Mouse (Mus musculus): Measurements from ENCODE around the gene Sdad1. TPM values are rescaled to one million over a fixed set of nuclear protein-coding genes. Genes with fewer than 3 reads are reported as not detected.

The Sdad1 gene
- total and polyA plus RNA-seq, 3 experiments: 43.6 to 72.9 (median 63.7) TPM

- no peaks in the 10 kb centered on the region for H3K27me3 ChIP-seq (replicated peaks)
- TF ChIP-seq PAX5 (IDR thresholded peaks at IDR 0.05; ENCODE audit: low read length): no peak
- no peak for TF ChIP-seq NELFE (IDR thresholded peaks at IDR 0.05; ENCODE audit: low read depth, low read length)
- TF ChIP-seq TCF12 (IDR thresholded peaks at IDR 0.05; ENCODE audit: low read depth, low read length): no peak
- TF ChIP-seq NRF1 (IDR thresholded peaks at IDR 0.05; ENCODE audit: low read depth, low read length): no peak
- no peak for TF ChIP-seq USF2 (conservative IDR thresholded peaks at IDR 0.05; ENCODE audit: low read depth, low read length)
- TF ChIP-seq MAFK (IDR thresholded peaks at IDR 0.05; ENCODE audit: insufficient replicate concordance, low read length): no peak
- TF ChIP-seq EP300 (IDR thresholded peaks at IDR 0.05; ENCODE audit: low read length): no peak
- TF ChIP-seq ZKSCAN1 (IDR thresholded peaks at IDR 0.05; ENCODE audit: borderline replicate concordance, low read depth, low read length): no peak
- TF ChIP-seq USF1 (IDR thresholded peaks at IDR 0.05; ENCODE audit: low read depth, low read length): no peak
- no peak for TF ChIP-seq CHD2 (IDR thresholded peaks at IDR 0.05; ENCODE audit: low read length)
- no peak for TF ChIP-seq MXI1 (IDR thresholded peaks at IDR 0.05; ENCODE audit: low read depth, low read length)
- TF ChIP-seq JUN (IDR thresholded peaks at IDR 0.05; ENCODE audit: insufficient read depth, low read depth, low read length): no peak
- no peak for TF ChIP-seq GABPA (IDR thresholded peaks at IDR 0.05; ENCODE audit: insufficient replicate concordance, low read depth, low read length)
- no peak for TF ChIP-seq ZC3H11A (IDR thresholded peaks at IDR 0.05; ENCODE audit: low read depth, low read length)
- no peak for TF ChIP-seq ETS1 (conservative IDR thresholded peaks at IDR 0.05; ENCODE audit: low read depth, low read length)
- TF ChIP-seq SIN3A (IDR thresholded peaks at IDR 0.05; ENCODE audit: low read length): no peak
- TF ChIP-seq CTCF (conservative IDR thresholded peaks at IDR 0.05 in 1 of 2, IDR thresholded peaks at IDR 0.05 in 1 of 2; ENCODE audit: low read depth in 2 of 2, low read length in 2 of 2): no peak
- H3K79me2 ChIP-seq (replicated peaks; ENCODE audit: control insufficient read depth, extremely low read depth, insufficient read depth, poor library complexity, severe bottlenecking): no peaks in the 10 kb centered on the region
- peaks cover 3 to 7% of the 10 kb centered on the region in 2 experiments; a peak in 3 of 4 replicates for H3K4me1 ChIP-seq (ENCODE audit: control insufficient read depth in 1 of 2, insufficient read depth in 2 of 2)
- H3K9ac ChIP-seq (ENCODE audit: insufficient read depth, low read depth): no peak overlapping the region
- dilution Hi-C loops (cut with MboI; ENCODE audit: extremely low pct_ligation_motif_present, extremely low pct_unique_long_range_greater_than_20kb, low sequenced_read_pairs) (no loop called here), in situ Hi-C loops (cut with MboI; ENCODE audit: low pct_ligation_motif_present, low pct_unique_long_range_greater_than_20kb, low sequenced_read_pairs) (no loop called here)
- H3K36me3 ChIP-seq (replicated peaks in 1 of 2; ENCODE audit: control insufficient read depth in 1 of 2, insufficient read depth in 1 of 2, low read length in 1 of 2): peaks cover 0 to 3% of the 10 kb centered on the region in 2 experiments
- no peak overlapping the region for H3K4me2 ChIP-seq (ENCODE audit: insufficient read depth, low read depth, poor library complexity, severe bottlenecking)
- H3K4me3 ChIP-seq (replicated peaks in 1 of 3; ENCODE audit: low read depth in 2 of 3, low read length in 2 of 3, poor library complexity in 1 of 3): no peak overlapping the region
- no peaks in the 10 kb centered on the region for H3K9me3 ChIP-seq (replicated peaks; ENCODE audit: low read length)
- H3K27ac ChIP-seq (ENCODE audit: insufficient read depth, low read depth): no peak overlapping the region
- no peak for DNase-seq (ENCODE audit: extremely low read depth)
Measured at GRCm38 (mm10) chr5:92248614-92249013, 61.7 kb downstream of the Sdad1 start.

GRCm38 (mm10) chr5:92245483-92245882 lies 64.8 kb downstream of the Sdad1 start:
- H3K9me3 ChIP-seq (replicated peaks; ENCODE audit: low read length): no peaks in the 10 kb centered on the region
- TF ChIP-seq BHLHE40 (IDR thresholded peaks at IDR 0.05; ENCODE audit: low read depth, low read length) (0 out of 2 replicates have a peak, but pooled peaks have one; percentile 4), ETS1 (conservative IDR thresholded peaks at IDR 0.05; ENCODE audit: low read depth, low read length) (no peak), USF1 (IDR thresholded peaks at IDR 0.05; ENCODE audit: low read depth, low read length) (no peak)
- peaks cover 3 to 7% of the 10 kb centered on the region in 2 experiments; a peak in 3 of 4 replicates for H3K4me1 ChIP-seq (ENCODE audit: control insufficient read depth in 1 of 2, insufficient read depth in 2 of 2)
- no peak overlapping the region for H3K27ac ChIP-seq (ENCODE audit: insufficient read depth, low read depth)
- DNase-seq (ENCODE audit: extremely low read depth): no peak
- dilution Hi-C loops (cut with MboI; ENCODE audit: extremely low pct_ligation_motif_present, extremely low pct_unique_long_range_greater_than_20kb, low sequenced_read_pairs) (no loop called here), in situ Hi-C loops (cut with MboI; ENCODE audit: low pct_ligation_motif_present, low pct_unique_long_range_greater_than_20kb, low sequenced_read_pairs) (no loop called here)
- no peak overlapping the region for H3K4me3 ChIP-seq (replicated peaks in 1 of 3; ENCODE audit: low read depth in 2 of 3, low read length in 2 of 3, poor library complexity in 1 of 3)
- no peak overlapping the region for H3K4me2 ChIP-seq (ENCODE audit: insufficient read depth, low read depth, poor library complexity, severe bottlenecking)
- no peaks in the 10 kb centered on the region for H3K79me2 ChIP-seq (replicated peaks; ENCODE audit: control insufficient read depth, extremely low read depth, insufficient read depth, poor library complexity, severe bottlenecking)
- no peaks in the 10 kb centered on the region for H3K27me3 ChIP-seq (replicated peaks)
- peaks cover 0 to 3% of the 10 kb centered on the region in 2 experiments for H3K36me3 ChIP-seq (replicated peaks in 1 of 2; ENCODE audit: control insufficient read depth in 1 of 2, insufficient read depth in 1 of 2, low read length in 1 of 2)
- no peak overlapping the region for H3K9ac ChIP-seq (ENCODE audit: insufficient read depth, low read depth)

Measured in CH12.LX (cell line).